Mouse (Mus musculus): Measurements from ENCODE around the gene Aldh3b1. TPM values are rescaled to one million over a fixed set of nuclear protein-coding genes. Genes with fewer than 3 reads are reported as not detected.

Gene Aldh3b1
- total and polyA plus RNA-seq, 3 experiments, result 26.6 to 188 (median 136) TPM

DNA sequence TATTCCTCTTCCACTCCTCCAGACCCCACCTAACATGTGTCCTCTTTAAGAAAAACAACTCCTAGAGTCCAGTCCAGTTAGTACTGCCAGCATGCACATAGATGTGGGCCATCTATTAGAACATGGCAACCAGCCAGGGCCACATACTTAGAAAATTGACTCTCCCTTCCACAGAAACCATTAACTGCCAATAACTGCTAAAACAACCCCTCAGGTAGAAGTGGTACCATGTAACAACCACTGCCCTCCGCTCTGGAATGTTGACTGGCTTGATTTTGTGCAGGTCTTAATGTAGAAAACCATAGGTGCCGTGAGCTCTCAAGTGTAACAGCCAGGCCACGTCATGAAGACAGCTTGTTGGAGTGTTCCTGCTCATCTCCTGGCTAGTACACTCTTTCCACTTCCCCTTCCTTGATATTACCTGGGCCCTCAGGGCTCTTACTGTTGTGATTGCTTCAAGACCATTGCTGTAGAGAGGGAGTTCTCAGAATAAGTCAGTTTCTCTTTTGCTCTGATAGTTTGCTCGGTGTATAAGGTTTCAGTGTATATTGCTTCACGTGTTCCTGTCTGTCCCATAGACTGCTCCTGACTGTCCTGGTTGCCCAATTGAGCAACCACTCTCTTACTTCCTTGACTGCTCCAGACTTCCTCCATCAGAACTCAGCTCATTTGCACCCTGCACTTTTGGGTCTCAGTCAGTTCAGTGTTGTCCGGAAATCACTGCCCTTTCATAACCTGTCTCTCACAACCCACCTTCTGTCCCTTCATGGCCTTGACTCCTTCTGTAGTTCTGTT, 49.4 kb downstream of the Aldh3b1 start:
- no peak for DNase-seq

DNA sequence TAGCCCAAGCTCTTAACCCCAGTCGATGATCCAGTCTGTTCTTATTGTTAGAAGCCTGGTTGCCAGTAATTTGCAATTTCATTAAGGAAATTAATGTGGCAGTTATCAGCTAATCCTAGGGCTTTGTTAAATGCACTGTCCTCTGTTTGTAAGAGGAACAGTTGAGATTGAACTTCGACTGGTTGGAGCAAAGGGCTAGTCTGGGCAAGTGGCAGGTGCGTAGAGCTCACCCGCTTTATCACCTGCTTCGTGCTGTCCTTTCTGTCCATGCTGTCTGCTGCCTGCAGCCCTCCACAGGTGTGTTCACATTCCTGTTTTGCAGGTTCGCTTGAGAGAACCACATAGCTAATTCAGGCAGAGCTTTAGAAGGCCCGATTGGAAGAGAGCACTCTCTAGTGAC, 54.6 kb downstream of the Aldh3b1 start:
- no peak for DNase-seq

GRCm38 (mm10) chr19:3872373-3872772, 57.2 kb downstream of the Aldh3b1 start:
- no peak for DNase-seq

DNA sequence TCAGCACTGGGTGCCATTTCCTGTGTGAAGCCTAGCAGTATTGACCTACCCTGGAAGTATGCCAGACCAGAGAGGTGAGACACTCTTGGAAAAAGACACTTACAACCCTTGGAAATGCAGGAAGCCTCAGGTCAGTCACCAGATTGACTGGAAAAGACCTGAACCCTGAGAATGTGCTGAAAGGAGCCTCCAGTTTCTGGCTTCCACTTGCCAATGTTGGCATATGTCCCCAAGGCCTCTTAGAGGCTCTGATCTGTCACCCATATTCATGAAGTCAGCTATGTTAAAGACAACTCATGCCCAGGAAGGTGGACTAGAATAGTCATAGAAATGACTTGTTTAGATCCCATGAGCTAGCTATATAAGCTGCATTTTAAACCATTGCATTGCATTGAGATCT, 58.1 kb downstream of the Aldh3b1 start:
- no peak for DNase-seq

DNA sequence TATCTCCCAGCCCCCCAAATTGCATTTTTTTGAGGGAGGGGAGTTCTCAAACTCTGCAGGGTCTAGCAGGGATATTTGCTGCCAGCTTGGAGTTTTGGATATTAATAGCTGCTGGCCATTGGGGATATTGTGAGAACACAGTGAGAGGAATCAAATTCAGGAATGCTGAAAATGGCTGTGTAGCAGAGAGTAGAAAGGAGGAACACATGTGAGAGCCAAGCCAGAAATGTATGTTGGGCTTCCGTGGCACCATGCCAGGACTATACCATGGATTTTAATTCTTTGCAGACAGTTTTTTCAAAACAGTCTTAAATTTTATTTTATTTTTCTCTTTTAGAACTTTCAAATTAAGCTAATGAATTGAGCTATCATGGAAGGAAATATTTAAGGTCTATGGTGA, 61.3 kb downstream of the Aldh3b1 start:
- no peak for DNase-seq

- DNase-seq, result no peak
Measured at GRCm38 (mm10) chr19:3864960-3865359, 64.6 kb downstream of the Aldh3b1 start.

Other genes with a start within 250 kb of the Aldh3b1 start
- 100 to 1,000 TPM in 1 of 2 experiments, 10 to 100 TPM in 1; 92.7 to 111 TPM for gene Lrp5, start 243.2 kb downstream of the Aldh3b1 start, total RNA-seq (2021)
- 103 and 113 TPM in 2 replicates for gene Lrp5, start 243.2 kb downstream of the Aldh3b1 start, polyA plus RNA-seq (2012; rRNA removed)
- 10 to 100 TPM; 27.9 to 37.8 TPM for gene 1810055G02Rik, start 221.5 kb downstream of the Aldh3b1 start, total RNA-seq (2021)
- 43.3 and 46.3 TPM in 2 replicates for gene 1810055G02Rik, start 221.5 kb downstream of the Aldh3b1 start, polyA plus RNA-seq (2012; rRNA removed)
- 10 to 100 TPM; 40.6 to 52.5 TPM for gene Kmt5b, start 162.4 kb downstream of the Aldh3b1 start, total RNA-seq (2021)
- gene Kmt5b, start 162.4 kb downstream of the Aldh3b1 start, polyA plus RNA-seq (2012; rRNA removed), result 14.2 and 14.9 TPM in 2 replicates
- gene Chka, start 78.0 kb downstream of the Aldh3b1 start, total RNA-seq (2021), result 100 to 1,000 TPM in 1 of 2 experiments, 10 to 100 TPM in 1; 42.1 to 124 TPM
- 149 and 154 TPM in 2 replicates for gene Chka, start 78.0 kb downstream of the Aldh3b1 start, polyA plus RNA-seq (2012; rRNA removed)
- 10 to 100 TPM; 63.5 to 84.6 TPM for gene Tcirg1, start 22.7 kb downstream of the Aldh3b1 start, total RNA-seq (2021)
- gene Tcirg1, start 22.7 kb downstream of the Aldh3b1 start, polyA plus RNA-seq (2012; rRNA removed), result 181 and 204 TPM in 2 replicates
- 100 to 1,000 TPM; 376 to 380 TPM for gene Ndufs8, start 17.0 kb downstream of the Aldh3b1 start, total RNA-seq (2021)
- 391 and 420 TPM in 2 replicates for gene Ndufs8, start 17.0 kb downstream of the Aldh3b1 start, polyA plus RNA-seq (2012; rRNA removed)
- gene Unc93b1, start 5.4 kb upstream of the Aldh3b1 start, total RNA-seq (2021), result 10 to 100 TPM; 48.3 to 59.2 TPM
- 180 and 186 TPM in 2 replicates for gene Unc93b1, start 5.4 kb upstream of the Aldh3b1 start, polyA plus RNA-seq (2012; rRNA removed)
- gene Aldh3b3, start 28.8 kb upstream of the Aldh3b1 start, total RNA-seq (2021), result under 1 TPM; 0.38 to 0.63 TPM
- 0.43 and 0.54 TPM in 2 replicates for gene Aldh3b3, start 28.8 kb upstream of the Aldh3b1 start, polyA plus RNA-seq (2012; rRNA removed)
- 10 to 100 TPM; 12.2 to 15.2 TPM for gene Aldh3b2, start 42.5 kb upstream of the Aldh3b1 start, total RNA-seq (2021)
- 4.0 and 7.6 TPM in 2 replicates for gene Aldh3b2, start 42.5 kb upstream of the Aldh3b1 start, polyA plus RNA-seq (2012; rRNA removed)
- 10 to 100 TPM; 16.5 to 22.7 TPM for gene Acy3, start 56.8 kb upstream of the Aldh3b1 start, total RNA-seq (2021)
- 80.5 and 96.1 TPM in 2 replicates for gene Acy3, start 56.8 kb upstream of the Aldh3b1 start, polyA plus RNA-seq (2012; rRNA removed)
- gene Tbx10, start 62.9 kb upstream of the Aldh3b1 start, total RNA-seq (2021), result not detected
- gene Tbx10, start 62.9 kb upstream of the Aldh3b1 start, polyA plus RNA-seq (2012; rRNA removed), result not detected in 2 replicates
- 10 to 100 TPM; 25.1 to 27.0 TPM for gene Nudt8, start 70.8 kb upstream of the Aldh3b1 start, total RNA-seq (2021)
- 36.7 and 65.9 TPM in 2 replicates for gene Nudt8, start 70.8 kb upstream of the Aldh3b1 start, polyA plus RNA-seq (2012; rRNA removed)
- gene Gm49405, start 70.8 kb upstream of the Aldh3b1 start, total RNA-seq (2021), result under 1 TPM; 0.55 to 0.69 TPM
- gene Gm49405, start 70.8 kb upstream of the Aldh3b1 start, polyA plus RNA-seq (2012; rRNA removed), result 1.3 and 2.0 TPM in 2 replicates
- gene Doc2g, start 73.5 kb upstream of the Aldh3b1 start, total RNA-seq (2021), result 1 to 10 TPM; 1.1 to 1.8 TPM
- gene Doc2g, start 73.5 kb upstream of the Aldh3b1 start, polyA plus RNA-seq (2012; rRNA removed), result 6.2 and 9.3 TPM in 2 replicates
- gene Ndufv1, start 83.0 kb upstream of the Aldh3b1 start, total RNA-seq (2021), result 100 to 1,000 TPM; 260 to 445 TPM
- gene Ndufv1, start 83.0 kb upstream of the Aldh3b1 start, polyA plus RNA-seq (2012; rRNA removed), result 145 and 150 TPM in 2 replicates
- gene Gstp1, start 108.2 kb upstream of the Aldh3b1 start, total RNA-seq (2021), result 100 to 1,000 TPM; 401 to 452 TPM
- 752 and 925 TPM in 2 replicates for gene Gstp1, start 108.2 kb upstream of the Aldh3b1 start, polyA plus RNA-seq (2012; rRNA removed)
- gene Gstp2, start 116.2 kb upstream of the Aldh3b1 start, total RNA-seq (2021), result 10 to 100 TPM; 57.2 to 61.4 TPM
- gene Gstp2, start 116.2 kb upstream of the Aldh3b1 start, polyA plus RNA-seq (2012; rRNA removed), result 7.9 and 13.8 TPM in 2 replicates
- 1 to 10 TPM in 1 of 2 experiments, under 1 TPM in 1; 0.62 to 2.3 TPM for gene Gstp3, start 129.8 kb upstream of the Aldh3b1 start, total RNA-seq (2021)
- 0.79 and 0.83 TPM in 2 replicates for gene Gstp3, start 129.8 kb upstream of the Aldh3b1 start, polyA plus RNA-seq (2012; rRNA removed)
- not detected for gene Cabp2, start 151.8 kb upstream of the Aldh3b1 start, total RNA-seq (2021)
- gene Cabp2, start 151.8 kb upstream of the Aldh3b1 start, polyA plus RNA-seq (2012; rRNA removed), result not detected in 2 replicates
- gene Cdk2ap2, start 167.4 kb upstream of the Aldh3b1 start, total RNA-seq (2021), result 100 to 1,000 TPM; 128 to 131 TPM
- 339 and 371 TPM in 2 replicates for gene Cdk2ap2, start 167.4 kb upstream of the Aldh3b1 start, polyA plus RNA-seq (2012; rRNA removed)
- 10 to 100 TPM; 87.4 to 87.6 TPM for gene Pitpnm1, start 170.2 kb upstream of the Aldh3b1 start, total RNA-seq (2021)
- 164 and 171 TPM in 2 replicates for gene Pitpnm1, start 170.2 kb upstream of the Aldh3b1 start, polyA plus RNA-seq (2012; rRNA removed)
- 100 to 1,000 TPM; 102 to 134 TPM for gene Aip, start 196.1 kb upstream of the Aldh3b1 start, total RNA-seq (2021)
- 89.5 and 99.3 TPM in 2 replicates for gene Aip, start 196.1 kb upstream of the Aldh3b1 start, polyA plus RNA-seq (2012; rRNA removed)
- gene Gpr152, start 210.0 kb upstream of the Aldh3b1 start, total RNA-seq (2021), result under 1 TPM; 0.09 to 0.17 TPM
- 0.10 and 0.18 TPM in 2 replicates for gene Gpr152, start 210.0 kb upstream of the Aldh3b1 start, polyA plus RNA-seq (2012; rRNA removed)
- under 1 TPM; 0.29 to 0.69 TPM for gene Cabp4, start 214.2 kb upstream of the Aldh3b1 start, total RNA-seq (2021)
- gene Cabp4, start 214.2 kb upstream of the Aldh3b1 start, polyA plus RNA-seq (2012; rRNA removed), result 0.12 and 0.26 TPM in 2 replicates
- 100 to 1,000 TPM; 154 to 202 TPM for gene Coro1b, start 218.8 kb upstream of the Aldh3b1 start, total RNA-seq (2021)
- 199 and 225 TPM in 2 replicates for gene Coro1b, start 218.8 kb upstream of the Aldh3b1 start, polyA plus RNA-seq (2012; rRNA removed)
- 1 to 10 TPM; 2.5 to 5.7 TPM for gene Ptprcap, start 223.8 kb upstream of the Aldh3b1 start, total RNA-seq (2021)
- gene Ptprcap, start 223.8 kb upstream of the Aldh3b1 start, polyA plus RNA-seq (2012; rRNA removed), result 54.9 and 57.6 TPM in 2 replicates
- 10 to 100 TPM; 27.6 to 39.5 TPM for gene Rps6kb2, start 233.5 kb upstream of the Aldh3b1 start, total RNA-seq (2021)
- 48.3 and 60.8 TPM in 2 replicates for gene Rps6kb2, start 233.5 kb upstream of the Aldh3b1 start, polyA plus RNA-seq (2012; rRNA removed)
- 1 to 10 TPM; 2.9 to 5.8 TPM for gene Carns1, start 245.7 kb upstream of the Aldh3b1 start, total RNA-seq (2021)
- gene Carns1, start 245.7 kb upstream of the Aldh3b1 start, polyA plus RNA-seq (2012; rRNA removed), result 3.8 and 5.1 TPM in 2 replicates

Measured in adrenal gland, adult 2 months (tissue).